ENCODE assay signal across 36 mouse cellular contexts in the genomic region with DNA sequence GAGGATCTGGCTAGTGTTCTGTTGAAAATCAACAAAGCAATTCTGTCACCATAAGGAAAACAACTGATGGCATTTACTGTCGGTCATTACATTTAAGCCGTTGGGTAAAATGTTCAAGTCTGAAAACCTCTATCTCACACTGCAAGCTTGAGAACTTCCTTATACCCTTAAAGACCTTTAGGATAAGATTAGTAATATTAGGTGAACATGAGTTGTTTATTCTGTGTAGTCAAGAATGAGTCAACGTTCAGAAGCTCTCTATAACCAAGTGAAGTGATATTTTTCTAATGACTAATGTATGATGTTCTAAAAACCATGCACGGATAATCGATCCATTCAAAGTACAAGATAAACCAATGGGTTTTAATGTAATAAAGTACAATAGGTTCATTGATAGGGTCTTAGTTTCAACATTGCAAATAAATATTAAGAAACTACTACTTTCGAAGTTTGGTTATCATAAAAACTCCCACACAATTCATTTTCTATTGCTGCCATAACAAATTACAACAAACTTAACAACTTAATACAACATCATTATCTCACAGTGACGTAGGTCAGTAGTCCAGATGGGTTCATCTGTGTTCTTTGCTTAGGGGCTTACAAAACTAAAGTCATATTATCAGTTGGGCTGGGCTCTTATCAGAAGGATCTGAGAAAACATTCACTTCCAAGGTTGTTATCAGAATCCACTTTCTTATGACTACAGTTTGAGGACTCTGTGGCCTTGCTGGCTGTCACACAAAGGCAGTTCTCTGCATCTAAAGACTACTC. TPM values are rescaled to one million over a fixed set of nuclear protein-coding genes. Genes with fewer than 3 reads are reported as not detected.
"Had no signal": no experiment of that assay in that cellular context is flagged by ENCODE, and none has a peak within 500 bp of the region (broad histone marks: within the 10 kb centered on the region; RNA-seq: fewer than 3 reads in every experiment).

No protein-coding gene starts in this region.

- ATAC-seq: hindbrain, postnatal 0 days; liver, embryonic 12.5 days had no signal

- H3K4me3 ChIP-seq: gastrocnemius, adult 2 months; heart, embryonic 10.5 days; heart, embryonic 12.5 days; hindbrain, embryonic 10.5 days; hindbrain, embryonic 13.5 days; hindbrain, embryonic 15.5 days; layer of hippocampus, adult 2 months; left cerebral cortex, adult 2 months; limb, embryonic 13.5 days; limb, embryonic 15.5 days; liver, embryonic 12.5 days had no signal

- H3K9ac ChIP-seq: heart, embryonic 12.5 days; hindbrain, embryonic 13.5 days; hindbrain, embryonic 15.5 days; limb, embryonic 13.5 days; limb, embryonic 15.5 days; liver, embryonic 12.5 days; liver, embryonic 14.5 days had no signal

- H3K4me1 ChIP-seq: heart, embryonic 10.5 days; heart, embryonic 12.5 days; hindbrain, embryonic 10.5 days; hindbrain, embryonic 13.5 days; hindbrain, embryonic 15.5 days; limb, embryonic 13.5 days; limb, embryonic 15.5 days; liver, embryonic 12.5 days had no signal

- H3K4me2 ChIP-seq: heart, embryonic 12.5 days; hindbrain, embryonic 13.5 days; hindbrain, embryonic 15.5 days; limb, embryonic 13.5 days; limb, embryonic 15.5 days; liver, embryonic 12.5 days had no signal

- H3K27me3 ChIP-seq: heart, embryonic 12.5 days had no signal

- H3K27ac ChIP-seq: gastrocnemius, adult 2 months; heart, embryonic 10.5 days; hindbrain, embryonic 10.5 days; hindbrain, embryonic 13.5 days; hindbrain, embryonic 15.5 days; hindbrain, postnatal 0 days; layer of hippocampus, adult 2 months; left cerebral cortex, adult 2 months; limb, embryonic 13.5 days; limb, embryonic 15.5 days; liver, embryonic 12.5 days; liver, embryonic 14.5 days had no signal

- H3K36me3 ChIP-seq: heart, embryonic 10.5 days; heart, embryonic 12.5 days; hindbrain, embryonic 10.5 days; hindbrain, embryonic 13.5 days; hindbrain, embryonic 15.5 days; limb, embryonic 13.5 days; limb, embryonic 15.5 days; liver, embryonic 12.5 days had no signal

- DNase-seq: gastrocnemius, adult 2 months; gastrocnemius, postnatal 10 days; gastrocnemius, postnatal 25 days; heart, adult 18-20 months; heart, postnatal 10 days; heart, postnatal 4 days; kidney, adult 18-20 months; kidney, adult 8-10 months; kidney, postnatal 10 days; kidney, postnatal 25 days; kidney, postnatal 4 days had no signal

- H3K9me3 ChIP-seq: heart, embryonic 10.5 days; heart, embryonic 12.5 days; hindbrain, embryonic 10.5 days; hindbrain, embryonic 13.5 days; hindbrain, embryonic 15.5 days; limb, embryonic 13.5 days; limb, embryonic 15.5 days; liver, embryonic 12.5 days had no signal

RNA-seq across cellular contexts. Expression of gene Cldn2, which starts 6.4 kb away (rescaled TPM):
- total RNA-seq: gastrocnemius, adult 2 months; gastrocnemius, postnatal 25 days; heart, adult 18-20 months; heart, adult 8-10 months; heart, postnatal 25 days; heart, postnatal 4 days had no signal
- polyA plus RNA-seq: heart, embryonic 14.5 days; limb, embryonic 11.5 days had no signal

RNA-seq across cellular contexts. Expression of gene Ripply1, which starts 12.1 kb away (rescaled TPM):
- total RNA-seq: gastrocnemius, adult 2 months; gastrocnemius, postnatal 25 days; heart, adult 18-20 months; heart, adult 8-10 months; heart, postnatal 10 days; heart, postnatal 25 days; heart, postnatal 4 days; hindbrain, postnatal 0 days; layer of hippocampus, adult 2 months; layer of hippocampus, postnatal 10 days; layer of hippocampus, postnatal 25 days; left cerebral cortex, adult 2 months; left cerebral cortex, postnatal 14 days; left cerebral cortex, postnatal 36 days had no signal
- polyA plus RNA-seq: heart, embryonic 10.5 days; heart, embryonic 12.5 days; heart, embryonic 14.5 days; heart, embryonic 16.5 days; hindbrain, embryonic 13.5 days; hindbrain, embryonic 15.5 days; hindbrain, postnatal 0 days; intestine, embryonic 14.5 days; kidney, embryonic 14.5 days; kidney, embryonic 16.5 days; limb, embryonic 11.5 days; liver, embryonic 12.5 days; liver, embryonic 16.5 days had no signal
